Mouse (Mus musculus) olfactory bulb, adult 2 months (tissue): ENCODE results near the gene Vmn1r1.

Experiments used
- CTCF ChIP-seq: fragments of 200-500 bp; IDR thresholded peaks from 2 replicates; pipeline ENCODE4 v1.5.1; 2012; ENCODE audit warnings: low read depth, mild to moderate bottlenecking, low read length, moderate library complexity; ENCODE audit not compliant: insufficient read depth
- POLR2A ChIP-seq: fragments of 200-500 bp; IDR thresholded peaks from 2 replicates; pipeline ENCODE4 v1.6.1; 2012; ENCODE audit warnings: mild to moderate bottlenecking, low read depth, low read length, moderate library complexity; ENCODE audit not compliant: insufficient read depth

DNA sequence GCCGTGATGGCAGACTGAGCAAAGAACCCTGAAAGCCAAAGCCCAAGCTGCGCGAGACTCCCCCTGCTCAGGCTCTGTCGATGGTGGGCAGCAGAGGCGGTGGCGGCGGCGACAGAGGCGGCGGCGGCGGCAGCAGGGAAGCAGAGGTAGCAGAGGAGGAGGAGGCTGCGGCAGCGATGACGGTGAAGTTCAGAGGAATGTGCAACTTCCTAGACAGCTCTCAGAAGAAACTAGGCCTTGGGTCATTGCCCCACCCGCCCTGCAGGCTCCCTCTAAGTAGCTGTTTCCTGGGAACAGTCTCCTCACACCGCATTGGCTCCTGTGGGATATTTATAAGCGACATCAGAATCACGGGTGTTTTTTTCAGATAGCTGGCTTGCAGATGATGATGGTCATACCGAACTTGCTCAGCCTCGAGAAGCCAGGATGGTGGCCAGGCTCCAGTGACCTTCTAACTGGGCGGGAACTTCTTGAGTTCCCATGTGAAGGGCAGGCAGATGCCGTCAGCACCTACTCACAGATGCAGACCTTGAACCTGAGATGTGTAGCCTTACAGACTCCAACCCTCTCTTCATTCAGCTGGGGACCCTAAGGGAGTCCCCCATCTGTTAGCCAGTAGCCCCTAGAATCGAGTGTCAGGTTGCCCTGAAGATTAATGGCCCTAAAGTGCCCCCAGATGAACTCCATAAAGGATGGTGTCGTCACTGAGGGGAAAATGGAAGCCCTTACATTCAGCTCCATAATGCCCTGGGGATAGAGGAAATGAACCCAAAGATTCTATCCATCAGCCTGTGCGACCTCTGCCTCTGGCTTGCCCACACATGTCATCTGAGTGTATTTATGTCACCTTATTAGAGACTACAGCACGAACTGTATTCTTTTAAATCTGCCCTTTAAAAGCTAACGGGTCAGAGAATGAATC lies 26.8 kb downstream of the Vmn1r1 start:
- no peak for TF ChIP-seq CTCF
- no peak for TF ChIP-seq POLR2A
